Mouse (Mus musculus) urinary bladder, adult 2 months (tissue): ENCODE measurements around the gene Relch. TPM values are rescaled to one million over a fixed set of nuclear protein-coding genes. Genes with fewer than 3 reads are reported as not detected.
A peak's percentile ranks its signal among the peaks of the same experiment; 100 is the strongest.
"Not testable (repeated sequence)": the region's sequence is repeated elsewhere in the genome, so short reads cannot be mapped to it uniquely, and the experiment has no call there.

Source experiments
- DNase-seq: peaks from one replicate; pipeline ENCODE4 v3.0.0; 2022; ENCODE audit warnings: low spot score
- polyA plus RNA-seq: library from polyadenylated mRNA; depleted of rRNA; stranded (reverse); fragments of >200 nt; gene quantifications from 2 replicates; pipeline ENCODE4 v1.2.3, GENCODE M21; 2012

Relch gene
- polyA plus RNA-seq, 1 experiment = 43.5 TPM

DNA sequence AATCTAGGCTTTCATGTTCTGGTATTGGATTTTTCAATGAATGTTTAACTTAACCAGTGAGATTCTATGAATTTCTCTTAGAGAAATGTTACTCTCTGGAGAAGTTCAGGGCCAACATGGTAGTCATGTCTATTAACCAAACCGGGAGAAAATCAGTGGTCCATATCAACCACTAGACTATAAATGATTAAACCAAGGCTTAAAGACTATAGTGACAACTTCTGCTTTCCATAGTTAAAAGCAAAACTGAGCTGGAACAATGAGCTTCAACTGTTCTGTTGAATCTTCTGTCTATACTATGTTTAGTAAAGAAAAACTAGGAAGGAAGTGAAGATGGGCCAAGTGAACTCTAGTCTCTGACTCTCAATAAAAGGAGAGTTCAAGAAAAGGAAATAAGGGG lies 82.8 kb downstream of the Relch start:
- DNase-seq = no peak

GRCm38 (mm10) chr1:105746858-105747596 lies 83.4 kb downstream of the Relch start:
- DNase-seq = no peak

- no peak for DNase-seq
Observed at GRCm38 (mm10) chr1:105748091-105748799, 84.6 kb downstream of the Relch start.

GRCm38 (mm10) chr1:105752196-105752595 lies 88.5 kb downstream of the Relch start:
- DNase-seq = no peak

DNA sequence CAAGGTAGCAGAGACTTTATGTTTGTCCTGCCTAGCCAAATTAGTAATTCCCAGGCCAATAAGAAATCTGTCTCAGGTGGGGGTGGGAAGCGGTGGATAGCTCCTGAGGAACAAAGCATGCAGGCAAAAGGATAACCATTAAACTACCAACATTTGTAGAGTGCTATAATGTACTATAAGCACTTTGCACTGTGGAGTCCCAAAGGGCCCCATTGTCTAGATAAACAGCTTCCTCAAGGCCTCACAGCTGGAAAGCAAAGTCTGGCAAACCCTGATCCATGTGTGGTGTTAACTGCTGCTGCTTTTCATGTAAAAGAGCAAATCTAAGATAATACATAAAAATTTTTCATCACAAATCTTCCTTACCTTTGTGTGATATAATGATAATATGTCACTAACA lies 89.3 kb downstream of the Relch start:
- no peak for DNase-seq

- no peak for DNase-seq
Observed at GRCm38 (mm10) chr1:105758798-105759197, 95.1 kb downstream of the Relch start.

- DNase-seq = no peak
Observed at GRCm38 (mm10) chr1:105759422-105760165, 95.9 kb downstream of the Relch start.

DNA sequence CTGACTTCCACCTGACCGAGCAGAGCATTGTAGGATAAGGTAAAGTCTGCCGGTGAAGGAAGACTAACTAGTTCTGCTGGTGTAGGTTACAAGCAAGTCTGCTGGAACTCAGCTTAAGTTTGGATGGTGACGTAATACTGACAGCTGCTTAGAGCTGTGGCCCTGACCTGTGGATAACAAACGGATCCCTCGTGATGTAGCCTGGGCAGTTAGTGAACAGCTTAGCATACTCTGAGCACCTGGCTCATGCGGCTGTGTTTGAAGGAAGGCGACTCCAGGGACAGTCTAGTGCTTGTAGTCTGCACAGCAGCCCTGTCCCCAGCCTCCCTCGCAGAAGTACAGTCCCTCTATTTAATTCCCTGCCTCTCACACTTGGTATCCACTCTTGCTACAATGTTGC lies 101.9 kb downstream of the Relch start:
- DNase-seq = no peak

DNA sequence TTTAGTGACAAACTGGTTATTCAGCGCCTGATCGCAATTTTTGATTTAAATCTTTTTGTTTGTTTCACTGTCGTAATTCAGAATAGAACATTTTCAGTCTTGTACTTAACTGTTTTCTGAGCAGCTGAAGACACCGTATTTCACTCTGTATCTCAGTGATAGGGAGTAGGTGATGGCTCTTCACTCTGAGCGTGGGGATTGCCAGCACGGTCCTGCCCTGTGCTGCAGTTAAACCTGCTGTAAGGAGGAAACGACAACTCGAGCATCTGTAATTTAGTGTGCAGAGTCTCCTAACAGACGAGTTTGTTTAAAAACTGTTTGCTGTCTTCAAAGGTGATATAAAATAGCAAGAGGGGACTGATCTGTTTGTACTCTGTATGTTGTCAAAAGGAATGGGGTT lies 102.4 kb downstream of the Relch start:
- DNase-seq = not testable (repeated sequence)

DNA sequence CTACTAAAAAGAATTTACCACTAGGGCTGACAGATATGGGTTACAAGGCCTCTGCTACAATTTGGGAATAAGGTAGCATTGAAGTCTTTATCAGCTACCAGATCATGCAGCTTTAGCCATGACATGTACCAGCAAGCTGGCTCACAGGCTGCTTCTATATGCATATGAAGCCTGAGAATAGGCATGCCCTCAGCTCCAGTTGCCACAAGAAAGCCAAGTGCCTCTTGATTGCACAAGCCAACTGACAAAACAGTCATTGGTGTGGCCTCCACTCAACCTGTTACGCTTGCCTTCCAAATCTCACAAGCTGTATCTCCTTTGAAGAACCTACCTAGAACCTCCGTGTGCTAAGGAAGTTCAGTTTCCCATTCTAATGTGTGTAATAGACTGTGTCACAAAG lies 104.7 kb downstream of the Relch start:
- no peak for DNase-seq

DNA sequence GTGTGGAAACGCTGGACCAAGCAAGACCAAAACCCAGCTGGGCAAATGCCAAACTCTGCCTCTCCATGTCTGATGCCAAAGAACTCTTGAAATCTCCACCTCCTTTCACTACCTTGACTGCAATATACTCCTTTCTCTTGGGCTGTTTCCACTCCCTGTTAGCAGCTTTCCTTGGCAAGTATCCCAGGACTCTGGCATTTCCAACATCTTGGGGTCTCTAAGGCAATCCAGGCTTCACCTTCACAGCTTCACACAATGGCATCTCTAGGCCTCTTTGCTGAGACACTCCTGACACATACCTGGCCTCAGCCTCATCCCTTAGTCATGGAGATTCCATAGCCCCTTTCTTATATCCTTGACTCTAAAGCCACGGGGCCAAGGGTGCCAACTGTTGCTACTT lies 107.0 kb downstream of the Relch start:
- no peak for DNase-seq

DNA sequence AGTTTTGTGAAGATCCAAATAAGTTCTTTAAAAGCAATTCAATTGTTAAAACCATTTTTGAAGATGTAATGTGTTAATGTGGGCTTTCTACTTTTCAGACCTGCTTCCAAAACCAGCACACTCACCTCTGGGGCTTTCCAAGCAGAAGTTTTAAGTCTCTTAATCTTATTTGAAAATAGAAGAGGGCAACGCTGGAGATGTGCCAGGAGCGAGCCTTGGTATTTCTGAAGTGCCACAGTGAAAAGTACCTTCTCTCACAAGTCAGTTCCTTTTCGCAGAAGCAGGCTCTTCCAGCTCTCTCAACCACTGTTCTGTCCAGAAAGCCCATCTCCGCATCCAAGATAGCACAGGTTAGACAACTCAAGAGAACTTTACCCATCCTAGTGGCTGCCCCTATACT lies 112.8 kb downstream of the Relch start:
- no peak for DNase-seq

DNA sequence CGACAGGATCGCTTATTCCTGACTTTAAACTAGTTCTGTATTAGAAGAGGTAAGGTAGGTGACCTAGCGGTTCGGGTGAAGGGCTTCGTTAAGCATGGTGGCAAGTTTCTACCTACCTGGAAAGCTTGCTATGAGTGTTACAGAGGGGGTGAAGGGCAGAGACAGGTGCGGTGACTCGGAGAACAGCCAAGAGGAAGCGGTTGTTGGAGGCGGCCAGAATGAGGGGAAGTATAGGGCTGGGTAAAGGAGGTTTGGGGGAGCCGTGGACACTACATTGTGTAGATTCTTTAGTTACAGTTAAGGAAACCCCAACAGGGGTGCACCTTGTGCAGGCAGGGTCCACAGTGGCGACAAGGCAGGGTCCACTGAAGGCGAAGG lies 116.4 kb downstream of the Relch start:
- DNase-seq = no peak

DNA sequence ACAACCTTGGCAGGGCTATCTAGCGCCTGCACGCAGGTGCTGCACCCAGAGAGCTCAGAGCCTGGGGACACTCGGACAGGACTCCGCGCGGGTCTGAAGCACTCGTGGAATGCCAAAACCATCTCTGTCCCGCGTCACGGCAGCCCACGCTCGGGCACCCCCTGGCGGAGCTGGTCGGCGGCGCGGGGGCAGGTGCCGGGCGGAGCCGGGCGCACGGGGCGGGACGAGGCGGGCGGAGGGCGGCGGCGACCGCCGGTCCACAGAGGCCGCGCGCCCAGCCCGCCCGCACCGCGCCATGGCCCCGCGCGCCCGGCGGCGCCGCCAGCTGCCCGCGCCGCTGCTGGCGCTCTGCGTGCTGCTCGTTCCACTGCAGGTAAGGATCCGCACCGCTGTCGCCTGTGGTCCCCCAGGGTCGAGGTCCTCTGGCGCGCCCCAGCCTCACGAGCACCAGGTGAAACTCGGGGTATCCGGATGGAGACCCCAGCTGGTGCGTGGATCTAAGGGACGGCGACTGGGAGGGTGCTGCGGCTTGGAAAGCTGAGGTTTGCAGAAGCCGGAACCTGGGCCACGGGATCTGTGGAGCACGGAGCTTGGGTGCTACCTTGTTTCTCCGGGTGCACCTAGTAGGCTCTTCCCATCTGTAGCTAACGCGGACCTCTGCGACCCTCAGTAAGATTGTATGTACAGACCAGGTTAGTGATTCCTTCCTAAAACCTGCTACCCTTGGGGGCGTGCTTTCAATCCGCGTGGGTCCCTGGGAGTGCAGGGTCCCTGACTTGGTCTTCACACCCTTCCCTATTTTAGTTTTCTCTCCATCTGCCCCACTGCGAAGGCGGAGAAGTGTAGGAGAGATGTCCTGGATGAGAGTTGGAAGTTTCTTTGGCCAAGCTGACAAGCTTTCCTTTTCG lies 117.0 kb downstream of the Relch start, which contains the start of gene Tnfrsf11a:
Gene Tnfrsf11a (plus strand): TSS at position 262 of the 908 bp plus-strand sequence.
- DNase-seq = peak; percentile 79

DNA sequence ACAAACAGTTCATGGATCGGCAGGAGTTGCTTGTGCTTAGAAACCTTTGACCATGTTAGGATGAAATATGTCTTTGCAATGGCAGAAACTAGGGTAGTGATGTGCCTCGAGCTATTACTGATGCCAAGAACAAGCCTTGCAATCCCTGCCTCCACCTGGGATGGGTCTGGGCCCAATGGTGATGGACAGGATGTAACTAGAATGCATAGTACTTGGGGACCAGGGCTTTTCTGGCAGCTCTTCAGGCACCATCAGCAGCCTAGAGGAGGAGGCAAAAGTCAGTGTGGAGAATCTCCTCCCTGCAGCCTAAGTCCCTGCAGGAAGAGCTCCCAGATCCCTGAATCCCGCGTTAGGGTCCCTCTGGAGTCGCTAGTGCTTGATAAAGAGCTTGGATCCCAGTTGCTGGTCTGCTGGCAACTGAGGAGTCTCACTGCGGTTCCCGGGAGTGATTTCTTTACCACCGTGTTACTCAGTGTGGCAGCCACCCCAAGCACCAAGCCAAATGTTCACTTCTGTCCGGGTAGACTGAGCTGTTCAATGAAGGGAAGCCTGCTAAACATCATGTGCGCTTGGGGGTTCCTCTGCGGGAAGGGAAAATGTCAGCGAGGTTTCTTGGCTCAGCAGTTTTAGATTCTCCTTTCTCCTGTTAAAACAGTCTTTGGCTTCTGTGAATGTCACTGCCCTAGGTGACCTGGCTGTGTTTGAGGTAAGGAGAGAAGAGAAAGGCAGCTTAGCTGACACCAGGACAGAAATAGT lies 117.9 kb downstream of the Relch start:
- no peak for DNase-seq

DNA sequence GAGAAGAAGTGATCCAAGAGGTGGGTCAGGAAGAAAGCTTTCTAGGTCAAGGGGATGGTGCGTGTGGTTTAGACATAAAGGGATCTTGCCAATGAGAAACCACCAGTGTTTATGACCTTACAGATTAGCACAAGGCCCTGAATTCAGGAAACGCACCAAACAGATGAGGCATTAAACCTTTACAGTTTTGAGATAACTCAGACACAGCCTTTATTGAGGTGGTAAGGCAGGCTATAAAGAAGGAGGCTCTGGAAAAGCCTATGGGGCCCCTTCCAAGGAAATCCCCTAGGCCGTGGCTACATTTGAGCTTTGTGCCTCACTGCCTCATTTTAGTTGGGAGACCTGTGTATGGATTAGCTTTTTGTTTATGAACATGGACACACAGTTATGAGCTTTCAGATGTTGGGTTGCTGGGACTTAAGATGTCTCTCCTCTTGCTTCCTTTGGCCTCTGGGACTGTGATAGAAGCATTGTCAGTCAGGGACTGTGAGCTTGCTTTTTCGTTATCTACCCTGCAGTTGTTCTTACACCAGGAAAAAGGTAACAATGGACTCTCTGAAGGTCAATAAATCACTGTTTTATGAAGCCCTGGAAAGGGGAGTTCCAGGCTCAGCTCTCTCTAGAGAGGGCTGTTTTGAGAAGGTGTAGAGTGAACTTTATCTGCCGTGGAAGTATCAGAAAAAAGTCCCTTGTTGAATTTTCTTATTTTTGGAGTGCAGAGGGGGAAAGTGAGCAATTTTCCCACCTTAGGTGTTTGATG lies 120.8 kb downstream of the Relch start:
- DNase-seq = no peak

DNA sequence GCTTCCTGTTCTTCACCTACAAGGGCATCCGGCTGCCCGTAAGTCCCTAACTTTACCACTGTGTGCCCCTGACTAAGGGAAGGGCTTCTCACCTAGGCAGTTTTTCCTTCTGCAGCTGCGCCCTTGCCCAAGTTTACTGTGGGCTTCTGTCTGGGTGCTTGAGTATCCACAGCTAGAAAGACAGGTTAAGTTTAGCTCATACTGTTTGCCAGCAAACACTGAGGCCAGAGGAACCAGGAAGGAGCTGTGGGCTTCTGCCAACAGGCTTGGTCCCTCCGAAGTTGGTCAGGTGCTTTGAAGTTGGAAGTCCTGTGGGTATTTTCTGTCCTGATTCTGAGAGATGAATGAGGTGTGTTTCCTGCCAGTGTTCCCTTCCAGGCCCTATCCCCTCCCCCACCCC lies 121.5 kb downstream of the Relch start:
- no peak for DNase-seq

- DNase-seq = no peak
Observed at GRCm38 (mm10) chr1:105786731-105787357, 123.2 kb downstream of the Relch start.

- no peak for DNase-seq
Observed at GRCm38 (mm10) chr1:105790103-105790502, 126.4 kb downstream of the Relch start.

DNA sequence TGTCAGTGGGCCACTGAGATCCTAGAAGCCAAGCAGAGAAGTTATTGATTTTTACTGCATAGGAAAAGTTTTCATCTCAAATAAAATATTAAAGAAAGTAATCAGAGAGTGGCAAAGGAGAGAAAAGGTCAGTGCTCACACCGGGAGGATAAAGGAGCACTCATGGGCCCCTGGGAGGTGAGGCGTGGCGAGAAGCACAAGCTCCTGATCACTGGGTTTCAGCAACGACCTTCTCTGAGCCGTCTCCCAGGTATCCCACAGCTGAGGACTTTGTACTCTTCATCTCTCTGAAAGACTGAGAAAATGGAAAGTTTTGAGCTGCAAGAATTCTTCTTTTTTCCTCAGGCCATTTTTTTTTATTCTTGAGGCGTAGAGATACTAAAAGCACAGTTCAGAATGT lies 131.0 kb downstream of the Relch start:
- no peak for DNase-seq
